Mouse (Mus musculus): ENCODE data around the gene Ankrd6.

Gene Ankrd6

DNA sequence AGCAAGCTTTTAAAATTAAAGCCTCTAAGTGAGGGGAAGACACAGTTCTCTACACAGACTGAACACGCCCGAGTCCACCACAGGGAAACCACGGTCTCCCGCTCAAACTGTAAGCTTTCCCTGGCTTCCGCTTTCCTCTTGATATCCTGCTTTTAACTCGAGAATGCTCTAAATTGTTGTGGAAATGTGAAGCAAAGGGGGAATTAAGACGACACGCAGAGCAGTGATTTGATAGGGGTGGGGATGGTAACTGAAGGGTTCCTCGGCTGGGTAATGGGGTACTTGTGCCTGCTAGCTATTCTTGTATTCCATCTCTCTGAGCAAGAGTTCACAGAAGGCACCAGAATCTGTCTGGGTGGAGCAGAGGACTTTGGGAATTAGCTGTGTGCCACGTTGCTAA lies 1.9 kb downstream of the Ankrd6 start:
- DNase-seq (ENCODE audit: low spot score), result no peak

DNA sequence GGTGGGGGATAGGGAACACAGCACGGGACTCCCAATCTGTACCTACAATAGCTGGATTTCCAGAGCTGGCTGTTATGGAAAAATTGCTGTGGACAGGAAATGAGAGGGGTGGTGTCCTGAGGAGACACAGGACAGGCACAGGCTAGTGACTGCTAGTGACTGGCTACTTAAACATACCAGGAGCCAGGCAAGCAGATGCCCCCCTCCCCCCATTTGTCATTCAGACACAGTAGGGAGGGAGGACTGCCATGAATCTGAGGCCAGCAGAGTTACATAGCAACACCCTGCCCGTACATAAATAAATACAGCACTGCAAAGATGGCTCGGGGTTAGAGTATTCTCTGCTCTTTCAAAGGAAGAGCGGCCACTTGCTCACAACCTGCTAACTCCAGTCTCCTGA lies 3.0 kb downstream of the Ankrd6 start:
- no peak for DNase-seq (ENCODE audit: low spot score)

DNA sequence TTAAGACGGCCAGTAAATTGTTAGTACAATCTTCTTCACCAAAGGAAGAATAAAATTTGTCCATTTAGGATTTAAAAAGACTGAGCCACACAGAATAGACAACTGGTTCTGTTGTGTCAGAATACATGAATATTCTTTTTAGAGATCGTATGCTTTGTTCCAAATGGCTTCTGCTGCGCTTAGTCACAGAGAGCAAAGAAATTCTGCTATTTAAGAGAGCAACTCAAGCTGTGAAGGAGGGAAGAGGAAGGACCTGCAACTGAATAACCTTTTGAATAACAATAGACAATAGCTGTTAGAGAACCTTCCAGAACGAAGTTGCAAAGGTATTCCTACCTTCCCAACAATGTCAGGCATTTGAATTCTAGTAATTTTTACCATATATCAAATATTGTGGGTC lies 9.7 kb downstream of the Ankrd6 start:
- no peak for DNase-seq (ENCODE audit: low spot score)

DNA sequence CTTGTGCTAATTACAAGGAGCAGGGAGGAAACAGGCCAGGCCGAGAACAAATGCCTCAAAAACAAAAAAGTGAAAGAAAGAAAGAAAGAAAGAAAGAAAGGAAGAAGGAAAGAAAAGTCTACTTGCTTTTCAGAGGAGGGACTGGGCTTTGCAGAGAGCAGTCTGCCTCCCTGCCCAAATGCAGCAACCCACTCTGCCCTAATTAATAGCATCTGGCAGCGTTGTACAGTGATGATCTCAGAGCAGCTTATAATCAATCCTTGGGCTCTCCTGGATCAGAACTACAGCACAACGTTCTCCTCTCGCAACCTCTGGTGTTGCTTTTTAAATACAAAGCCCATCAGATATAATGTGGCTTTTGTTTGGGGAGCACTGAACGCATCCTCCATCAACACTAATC lies 10.7 kb downstream of the Ankrd6 start:
- no peak for DNase-seq (ENCODE audit: low spot score)

DNA sequence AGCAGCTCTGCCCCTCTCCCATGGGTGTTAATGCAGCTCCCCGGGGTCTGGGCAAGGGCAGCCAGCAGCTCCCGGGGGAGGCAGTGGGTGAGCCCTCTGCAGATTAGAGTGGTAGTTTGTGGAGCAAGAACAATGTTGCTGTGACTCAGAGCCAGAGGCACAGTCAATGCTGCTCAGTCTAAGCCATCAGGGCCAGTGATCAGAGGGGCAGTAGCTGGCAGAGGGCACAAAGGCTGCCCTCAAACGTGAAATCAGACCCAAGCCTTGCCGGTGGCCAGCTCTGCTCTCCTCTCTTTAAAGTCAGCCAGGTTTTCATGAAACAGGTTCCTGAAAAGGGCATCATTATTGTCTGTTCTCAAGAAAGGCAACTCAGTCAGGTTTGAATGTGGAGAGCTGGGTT lies 11.1 kb downstream of the Ankrd6 start:
- DNase-seq (ENCODE audit: low spot score), result no peak

DNA sequence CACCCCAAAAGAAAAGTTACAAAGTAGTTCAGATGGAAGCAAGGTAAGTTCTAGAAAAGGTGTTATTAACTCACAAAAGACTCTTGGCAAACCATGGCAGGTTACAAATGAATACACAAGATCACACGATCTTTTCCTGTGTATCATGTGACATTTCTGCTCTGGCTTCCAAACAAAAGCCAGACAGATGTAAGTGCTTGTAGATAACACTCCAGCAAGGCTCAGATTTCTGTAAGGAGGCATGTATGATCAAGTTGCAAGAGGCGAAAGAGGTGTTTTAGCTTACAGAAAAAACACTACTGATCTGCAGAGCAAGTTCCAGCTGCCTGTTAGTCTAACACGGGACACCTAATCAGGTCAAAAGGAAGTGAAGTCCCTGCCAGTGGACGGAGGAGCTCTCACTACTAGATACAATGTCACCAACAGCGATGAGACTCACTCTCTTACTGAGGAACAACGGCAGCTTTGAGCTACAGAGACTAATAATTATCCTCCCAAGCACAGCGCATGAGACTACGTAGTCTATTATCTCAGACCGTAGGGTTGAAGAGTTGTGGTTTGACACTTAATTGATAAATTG lies 13.8 kb downstream of the Ankrd6 start:
- no peak for DNase-seq (ENCODE audit: low spot score)

DNA sequence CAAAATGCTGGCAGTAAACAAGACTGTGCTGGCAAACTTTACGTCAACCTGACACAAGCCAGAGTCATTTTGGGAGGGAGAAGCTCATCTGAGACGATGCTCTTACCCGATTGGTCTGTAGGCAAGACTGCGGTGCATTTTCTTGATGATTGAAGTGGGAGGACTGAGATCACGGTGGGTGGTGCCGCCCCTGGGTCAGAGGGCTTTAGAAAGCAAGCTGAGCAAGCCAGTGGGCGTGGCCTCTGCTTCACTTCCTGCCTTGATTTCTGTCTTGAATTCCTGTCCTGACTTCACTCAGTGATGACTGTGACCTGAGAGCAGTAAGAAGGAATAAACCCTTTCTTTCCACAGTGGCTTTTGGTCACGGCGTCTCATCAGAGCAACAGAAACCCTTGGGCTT lies 18.6 kb downstream of the Ankrd6 start:
- no peak for DNase-seq (ENCODE audit: low spot score)

DNA sequence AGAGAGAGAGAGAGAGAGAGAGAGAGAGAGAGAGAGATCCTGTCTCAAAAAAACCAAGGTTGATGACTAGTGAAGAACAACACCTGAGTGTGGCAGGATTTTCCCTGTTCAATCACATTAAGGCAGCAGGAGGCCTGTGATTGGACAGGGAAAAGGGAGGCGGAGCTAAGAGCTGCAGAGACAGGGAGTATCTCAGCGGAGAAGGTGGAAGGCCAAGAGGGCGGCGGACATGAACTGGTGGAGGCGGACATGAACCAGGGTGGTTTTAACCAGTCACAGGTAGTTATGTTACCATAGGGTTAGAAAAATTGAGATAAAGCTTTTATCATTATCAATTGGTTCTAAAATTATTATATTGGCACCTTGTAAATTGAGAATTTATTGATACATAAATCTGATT lies 20.9 kb downstream of the Ankrd6 start:
- DNase-seq (ENCODE audit: low spot score), result no peak

DNA sequence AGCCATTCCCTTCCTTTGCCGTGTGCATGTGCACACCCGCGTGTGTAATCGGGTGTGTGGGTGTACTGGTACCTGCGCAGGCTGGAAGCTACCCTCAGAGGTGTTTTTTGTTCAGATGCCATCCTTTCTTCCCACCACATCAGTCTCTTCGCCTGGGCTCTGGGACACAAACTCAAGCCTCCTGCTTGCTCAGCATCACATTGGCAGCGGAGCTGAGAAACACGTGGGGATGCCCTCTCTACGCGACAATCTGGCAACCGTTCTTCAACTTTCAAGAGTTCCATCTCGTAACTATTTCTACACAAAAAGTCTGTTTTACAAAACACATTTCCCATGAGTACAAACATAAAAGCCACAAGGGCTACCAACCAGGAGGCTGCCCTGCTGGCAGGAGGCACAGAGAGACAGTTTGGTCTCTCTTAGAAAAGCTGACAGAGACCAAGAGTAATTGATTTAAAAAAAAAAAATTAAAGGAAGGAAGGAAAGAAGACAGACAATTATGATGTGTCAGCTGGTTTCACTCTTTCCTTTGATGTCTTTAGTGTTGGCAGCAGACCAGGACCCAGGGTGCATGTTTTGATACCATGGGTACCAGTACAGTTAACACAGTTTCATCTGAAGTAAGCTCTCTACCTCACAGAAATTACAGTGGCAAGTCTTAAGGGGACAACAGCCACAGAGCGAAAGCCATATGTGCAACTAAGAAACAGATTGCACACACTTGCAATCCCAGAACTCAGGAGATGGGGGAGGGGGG lies 21.8 kb downstream of the Ankrd6 start:
- DNase-seq (ENCODE audit: low spot score), result no peak

DNA sequence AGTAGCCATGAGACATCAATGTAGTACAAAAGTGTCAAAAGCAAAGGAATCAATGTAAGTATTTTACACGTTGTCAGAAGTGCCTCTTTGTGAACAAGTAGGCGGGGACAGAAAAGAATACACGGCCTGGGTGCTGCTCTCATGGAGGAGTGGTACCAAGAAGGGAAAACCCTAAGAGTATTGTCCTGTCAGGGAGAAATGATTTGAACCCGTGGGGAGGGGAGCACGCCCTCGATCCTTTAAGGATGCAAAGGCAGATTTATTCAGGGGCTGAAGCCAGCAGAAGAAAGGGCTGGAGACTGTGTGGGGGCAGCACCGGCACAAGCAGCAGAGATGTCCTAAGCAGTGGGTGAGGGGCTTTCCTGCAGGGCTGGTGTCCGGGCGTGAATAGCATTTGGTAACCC lies 26.7 kb downstream of the Ankrd6 start:
- DNase-seq (ENCODE audit: low spot score), result no peak

DNA sequence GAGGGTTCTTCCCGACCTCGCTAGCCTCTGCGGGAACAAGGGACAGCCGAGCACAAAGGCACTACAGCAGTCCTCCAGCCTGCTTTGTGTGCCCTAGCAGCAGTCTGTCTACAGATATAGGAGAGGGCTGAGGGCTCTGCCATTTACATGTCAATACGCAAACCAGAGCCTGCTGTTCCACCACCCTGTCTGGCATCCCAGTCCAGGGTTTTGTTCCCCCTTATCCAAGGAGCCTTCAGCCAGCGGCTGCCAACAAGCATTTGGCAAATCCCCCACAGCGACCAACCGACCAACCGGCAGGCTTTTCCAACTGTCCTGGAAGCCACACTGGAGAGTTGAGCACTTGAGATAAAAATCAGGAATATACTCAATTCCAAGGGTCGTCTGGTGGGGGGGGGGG lies 27.2 kb downstream of the Ankrd6 start:
- DNase-seq (ENCODE audit: low spot score), result no peak

DNA sequence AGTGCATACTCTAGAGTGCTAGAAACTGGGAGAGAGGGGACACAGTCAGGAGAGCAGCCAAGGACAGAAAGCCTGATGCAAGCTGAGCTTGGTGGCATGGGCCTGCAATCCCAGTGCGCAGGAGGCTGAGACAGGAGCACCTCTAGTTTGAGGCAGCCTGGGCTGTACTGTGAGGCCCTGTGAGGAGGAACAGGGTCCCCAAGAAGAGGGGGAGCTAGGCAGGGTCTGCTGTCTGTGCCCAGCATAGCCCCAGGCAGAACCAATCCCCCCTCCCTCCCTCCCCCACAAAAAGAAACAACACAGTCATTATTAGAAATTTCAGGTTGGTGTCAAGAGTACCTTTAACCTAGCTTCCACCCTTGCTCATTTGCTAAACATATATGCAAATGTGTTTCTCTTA lies 27.8 kb downstream of the Ankrd6 start:
- no peak for DNase-seq (ENCODE audit: low spot score)

DNA sequence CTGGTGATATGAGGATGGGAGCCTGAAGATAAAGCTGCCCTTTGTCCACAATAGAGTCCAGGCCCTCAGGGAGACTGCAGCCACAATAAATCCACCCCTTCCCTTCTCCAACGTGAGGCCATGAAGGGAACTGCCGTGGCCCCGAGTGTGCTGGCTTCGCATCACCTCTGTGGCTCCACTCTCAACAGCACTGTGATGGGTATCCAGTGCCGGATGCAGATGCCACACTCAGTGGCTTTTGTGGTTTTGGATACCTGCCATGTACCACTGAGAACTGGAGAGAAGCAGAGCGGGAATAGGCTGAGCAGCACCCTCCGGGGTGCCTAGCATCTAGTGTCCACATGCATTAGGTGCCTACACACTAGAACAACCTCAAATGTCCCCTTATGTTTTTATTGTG lies 29.8 kb downstream of the Ankrd6 start:
- DNase-seq (ENCODE audit: low spot score), result no peak

DNA sequence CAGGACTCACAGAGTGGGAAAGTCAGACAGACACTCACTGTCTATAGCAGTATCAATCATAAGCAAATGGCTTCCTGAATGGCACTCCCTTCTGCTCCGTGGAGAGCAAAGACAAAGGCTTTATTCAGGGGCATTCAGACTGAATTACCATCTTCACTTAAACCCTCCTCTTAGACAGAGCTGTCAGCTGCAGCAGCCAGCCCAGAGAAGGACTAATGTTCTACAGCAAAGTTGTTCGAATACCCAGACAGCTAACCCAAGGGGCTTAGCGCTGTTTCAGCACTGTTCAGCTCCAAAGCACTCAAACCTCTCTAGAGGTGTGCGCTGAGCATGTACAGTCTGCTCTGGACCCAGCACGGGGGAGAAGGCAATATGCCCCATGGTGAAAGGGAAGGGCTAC lies 32.1 kb downstream of the Ankrd6 start:
- DNase-seq (ENCODE audit: low spot score), result no peak

DNA sequence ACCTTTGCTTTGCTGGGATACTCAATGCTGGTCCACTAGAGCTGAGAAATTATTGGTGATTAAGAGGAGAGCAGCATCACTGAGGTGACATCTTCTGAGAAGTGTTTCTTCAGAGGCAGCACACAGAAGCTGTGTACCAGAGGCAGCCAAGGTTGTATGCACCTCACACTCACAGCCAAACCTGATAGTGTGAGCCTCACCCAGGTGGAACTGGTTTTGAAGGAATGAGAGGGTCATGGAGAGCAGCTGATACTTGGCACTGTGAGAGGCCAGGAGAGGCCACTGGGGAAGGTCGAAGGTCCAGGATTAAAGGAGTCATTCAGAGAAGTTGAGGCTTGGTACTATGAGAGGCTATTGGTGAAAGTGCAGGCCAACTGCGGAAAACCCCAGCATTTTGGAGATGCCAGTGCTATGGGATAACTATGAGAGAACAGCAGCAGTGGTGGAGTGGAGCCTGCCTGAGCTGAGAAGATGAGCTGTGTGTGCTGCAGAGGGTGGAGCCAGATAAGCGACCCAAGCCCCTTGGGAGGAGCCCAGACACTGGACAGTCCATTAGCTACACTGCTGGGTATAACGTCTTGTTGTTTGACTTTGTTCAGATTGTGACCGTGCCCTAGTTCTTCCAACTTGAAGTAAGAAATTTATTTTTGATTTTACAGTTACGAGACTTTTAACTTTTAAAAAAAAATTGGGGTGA lies 33.8 kb downstream of the Ankrd6 start:
- DNase-seq (ENCODE audit: low spot score), result no peak

DNA sequence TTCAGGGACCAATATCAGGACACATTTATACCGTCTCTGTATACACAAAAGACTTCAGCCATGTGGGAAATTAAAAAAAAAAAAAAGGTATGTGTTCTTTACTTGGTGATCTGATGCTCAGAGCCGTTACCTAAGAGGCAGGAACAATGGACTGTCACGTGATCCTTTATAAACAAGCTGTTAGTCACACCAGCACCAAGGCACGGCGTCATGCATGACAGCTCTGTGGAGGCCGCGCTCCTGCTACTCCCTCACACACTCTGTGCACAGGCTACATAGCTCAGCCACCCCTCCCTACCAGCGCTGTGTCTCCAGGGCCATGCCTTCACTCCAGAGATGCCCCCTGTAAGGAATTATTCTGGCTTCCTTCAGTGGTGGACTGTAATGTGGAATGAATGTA lies 34.7 kb downstream of the Ankrd6 start:
- peak; percentile 8 for DNase-seq (ENCODE audit: low spot score)

DNA sequence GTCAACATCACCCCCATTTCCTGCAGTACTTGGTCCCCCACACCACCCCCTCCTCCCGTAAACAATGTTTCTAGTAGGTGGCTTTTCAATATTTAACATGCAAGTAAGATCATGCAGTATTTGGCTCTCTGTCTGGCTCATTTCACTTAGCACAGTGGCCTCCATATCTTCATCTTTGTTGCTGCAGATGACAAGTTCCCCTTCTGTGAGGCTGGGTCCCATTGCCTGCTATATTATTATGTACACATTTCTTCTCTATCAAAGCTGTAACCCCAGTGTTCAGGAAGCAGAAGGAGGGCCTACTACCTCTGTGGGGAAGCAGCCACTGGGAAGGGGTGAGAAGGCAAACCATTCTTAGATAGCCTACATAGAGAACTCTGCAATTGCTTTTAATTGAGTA lies 40.6 kb downstream of the Ankrd6 start:
- no peak for DNase-seq (ENCODE audit: low spot score)

DNA sequence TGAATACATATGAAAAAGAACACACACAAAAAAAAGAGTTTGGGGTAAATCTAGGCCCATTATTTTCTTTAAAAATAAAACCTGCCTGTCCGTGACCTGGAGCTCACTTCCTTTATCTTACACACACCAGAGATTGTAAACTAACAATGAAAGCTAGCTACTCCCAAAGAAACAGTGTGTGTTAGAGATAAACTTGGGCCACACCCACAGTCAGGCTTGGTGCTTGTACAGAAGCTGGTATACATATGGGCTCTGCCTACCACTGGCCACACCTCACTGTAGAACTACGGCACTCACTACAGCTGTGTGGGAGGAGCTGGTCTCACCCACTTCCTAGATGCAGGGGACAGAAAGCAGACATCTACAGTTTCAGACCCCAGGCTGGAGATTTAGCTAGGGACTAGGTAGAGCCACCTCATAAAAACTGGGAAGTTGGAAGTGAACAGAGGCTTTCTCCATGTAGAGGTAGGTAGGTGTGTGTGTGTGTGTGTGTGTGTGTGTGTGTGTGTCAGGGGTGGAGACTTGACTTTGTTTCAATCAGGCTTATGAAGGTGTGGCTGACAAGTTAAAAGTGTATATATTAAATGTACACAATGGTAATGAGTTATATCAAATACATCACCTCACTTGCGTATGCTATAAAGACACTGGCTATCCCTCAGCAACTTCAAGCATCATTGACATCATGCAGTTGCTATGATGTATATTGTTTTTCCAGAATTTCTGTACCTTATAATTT lies 41.2 kb downstream of the Ankrd6 start:
- no peak for DNase-seq (ENCODE audit: low spot score)

DNA sequence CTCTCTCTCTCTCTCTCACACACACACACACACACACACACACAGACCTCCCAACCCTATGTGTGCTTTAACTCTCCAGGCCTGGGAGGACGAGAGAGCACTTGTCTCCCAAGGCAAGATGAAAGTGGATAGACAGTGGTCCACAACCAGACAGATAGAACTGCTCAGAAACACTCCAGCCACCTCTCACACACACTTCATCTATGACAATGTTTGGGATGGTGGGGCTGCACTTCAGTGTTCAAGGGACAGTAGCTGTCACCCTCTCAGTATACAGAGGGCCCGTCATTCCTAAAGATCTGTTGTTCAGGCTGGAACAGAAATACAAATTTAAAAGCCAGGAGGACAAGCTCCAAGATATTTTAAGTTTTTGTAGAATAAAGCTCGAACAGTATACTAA lies 43.0 kb downstream of the Ankrd6 start:
- DNase-seq (ENCODE audit: low spot score), result no peak

DNA sequence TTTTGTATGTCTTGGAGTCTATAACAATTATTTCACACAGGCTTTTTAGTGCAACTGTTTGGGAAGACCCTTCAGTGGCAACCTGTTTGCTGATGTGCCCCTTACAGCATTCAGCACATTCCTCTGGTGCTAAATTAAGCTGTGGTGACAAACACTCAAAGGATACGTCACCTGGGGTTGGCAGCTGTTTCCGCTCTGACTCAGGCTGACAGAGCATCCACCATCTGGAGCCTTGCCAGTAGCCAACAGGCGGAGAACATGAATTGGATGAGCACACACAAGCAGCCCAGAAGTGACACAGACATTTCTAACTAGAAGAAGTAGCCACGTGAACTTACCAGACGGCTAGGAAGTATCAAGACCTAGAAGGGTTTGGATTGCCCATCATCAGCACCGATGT lies 44.0 kb downstream of the Ankrd6 start:
- DNase-seq (ENCODE audit: low spot score), result peak; percentile 41

DNA sequence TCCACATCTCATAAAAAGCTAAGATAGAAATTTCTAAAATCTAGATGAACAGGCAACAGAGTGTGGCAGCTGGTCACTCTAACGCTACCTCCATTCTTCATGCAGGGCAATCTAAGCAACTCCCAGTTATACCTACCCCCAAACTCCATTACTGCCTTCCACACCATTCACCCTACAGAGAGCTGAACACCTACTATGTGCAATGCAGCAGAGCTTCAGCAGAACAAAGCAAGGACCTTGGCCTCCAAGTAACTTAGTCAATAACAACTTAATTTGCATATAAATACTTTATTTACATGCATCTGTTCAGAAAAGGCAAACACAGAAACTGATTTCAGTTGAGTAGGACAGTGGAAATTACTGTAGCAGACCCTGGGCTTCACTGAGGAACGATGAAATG lies 44.7 kb downstream of the Ankrd6 start:
- no peak for DNase-seq (ENCODE audit: low spot score)

DNA sequence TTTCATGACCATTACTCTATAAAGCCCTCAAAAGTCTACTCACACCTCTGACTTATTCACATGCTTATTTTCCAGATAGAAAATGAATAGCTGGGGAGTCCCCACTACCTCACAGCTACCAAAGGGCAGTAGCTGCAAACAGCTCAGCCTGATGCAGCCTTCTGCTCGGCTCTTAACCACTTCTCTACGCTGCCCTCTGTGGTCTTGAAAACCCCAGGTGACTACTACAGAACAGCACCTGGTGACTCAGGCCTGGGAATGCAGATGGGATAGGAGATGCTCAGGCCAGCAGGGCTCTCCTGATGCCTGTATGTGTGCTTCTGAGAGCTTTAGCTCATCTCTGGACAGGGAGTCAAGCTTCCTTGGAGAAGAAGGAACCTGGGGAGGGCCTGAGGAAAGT lies 45.3 kb downstream of the Ankrd6 start:
- no peak for DNase-seq (ENCODE audit: low spot score)

DNA sequence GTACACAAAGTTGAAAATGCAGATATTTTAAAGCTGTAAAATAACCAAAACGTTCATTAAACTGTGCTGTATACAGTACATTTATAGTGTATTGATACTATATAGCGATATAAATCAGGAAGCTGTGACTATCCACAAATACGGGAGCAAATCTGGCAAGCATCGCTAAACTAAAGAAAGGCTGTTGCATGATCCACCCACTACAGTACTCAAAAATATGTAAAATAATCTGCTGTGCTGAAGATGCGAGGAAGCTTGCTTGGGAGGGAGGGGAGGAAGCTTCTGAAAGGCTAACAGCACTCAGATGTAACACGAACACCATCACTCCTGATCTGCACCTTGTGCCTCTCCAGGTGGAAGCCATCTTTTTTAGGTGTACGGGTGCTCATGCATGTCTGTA lies 46.8 kb downstream of the Ankrd6 start:
- no peak for DNase-seq (ENCODE audit: low spot score)
